Mouse (Mus musculus) embryo, embryonic 11.5 days (tissue): ENCODE measurements around the gene 1700001P01Rik.
A peak's percentile ranks its signal among the peaks of the same experiment; 100 is the strongest.

Experiments
- DNase-seq: peaks from one replicate; pipeline ENCODE4 v3.0.0-alpha.2; 2012; ENCODE audit warnings: low read depth, low spot score

The 1700001P01Rik gene

DNA sequence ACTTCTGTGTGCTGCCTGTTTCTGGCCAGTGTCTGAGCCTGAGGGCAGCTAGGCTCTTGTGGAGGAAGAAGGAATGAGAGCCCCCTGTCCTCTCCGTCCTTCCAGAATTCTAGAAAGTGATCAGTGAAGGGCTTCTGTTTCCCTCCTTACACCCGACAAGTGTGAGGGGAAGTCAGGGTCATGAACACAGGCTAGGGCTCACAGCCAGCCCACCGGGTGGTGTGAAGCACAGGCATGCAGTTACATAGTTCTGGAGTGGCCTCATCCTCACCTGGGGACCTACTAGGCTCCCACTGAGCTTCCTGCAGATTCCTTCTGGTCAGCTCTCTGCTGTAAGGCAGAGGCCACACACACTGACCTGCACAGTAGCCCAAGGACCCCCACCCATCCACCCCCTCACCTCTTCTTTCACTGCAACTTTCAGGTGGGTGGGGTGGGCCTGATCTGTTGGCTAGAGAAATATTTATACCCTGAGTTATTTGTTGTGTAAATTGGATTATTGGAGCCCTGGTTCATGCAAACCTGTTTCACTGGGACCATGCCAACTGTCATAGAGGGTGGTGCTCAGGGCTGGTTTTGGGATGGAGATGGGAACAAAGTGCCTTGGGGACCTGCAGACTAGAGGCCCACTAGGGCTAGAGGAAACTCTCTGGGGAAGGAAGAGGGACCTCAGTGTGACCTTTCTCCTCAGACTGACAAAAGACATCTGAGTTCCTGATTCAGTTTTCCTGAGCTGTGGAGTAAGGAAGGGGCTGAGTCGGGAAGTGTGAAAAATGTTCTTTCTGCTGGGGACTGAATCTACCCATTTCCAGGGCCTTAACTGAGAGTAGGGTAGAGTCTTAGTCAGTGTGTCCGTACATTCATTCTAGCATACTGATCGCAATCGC lies 33.8 kb upstream of the 1700001P01Rik start:
- DNase-seq = no peak

DNA sequence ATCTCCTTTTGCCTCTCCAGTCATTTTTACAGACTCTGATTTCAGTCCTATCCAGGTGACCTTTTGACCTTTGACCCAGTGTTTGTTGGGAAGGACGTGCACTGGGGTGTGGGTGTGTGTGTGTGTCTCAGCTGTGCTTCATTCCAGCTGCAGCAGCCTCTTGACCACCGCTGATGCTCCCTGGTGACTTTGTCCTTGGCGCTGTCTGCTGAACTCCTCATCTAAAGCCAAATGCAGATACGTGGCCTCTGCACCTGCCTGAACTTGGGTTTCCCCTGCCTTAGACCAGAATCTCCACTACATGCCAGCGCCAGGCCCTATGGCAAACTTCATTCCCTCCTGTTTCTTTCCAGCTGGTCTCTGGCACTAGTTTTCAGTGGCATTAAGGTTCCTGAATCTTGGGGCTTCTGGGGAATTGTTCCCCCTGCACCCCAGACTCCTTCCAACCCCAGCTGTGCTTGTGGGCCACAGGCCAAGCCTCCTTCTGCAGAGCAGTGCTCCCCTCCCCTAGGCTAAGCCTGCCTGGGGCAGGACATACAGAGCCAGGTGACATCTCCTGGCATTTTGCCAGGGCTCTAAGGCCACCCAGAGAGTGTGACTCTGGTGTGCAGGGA lies 33.0 kb upstream of the 1700001P01Rik start:
- DNase-seq = no peak

DNA sequence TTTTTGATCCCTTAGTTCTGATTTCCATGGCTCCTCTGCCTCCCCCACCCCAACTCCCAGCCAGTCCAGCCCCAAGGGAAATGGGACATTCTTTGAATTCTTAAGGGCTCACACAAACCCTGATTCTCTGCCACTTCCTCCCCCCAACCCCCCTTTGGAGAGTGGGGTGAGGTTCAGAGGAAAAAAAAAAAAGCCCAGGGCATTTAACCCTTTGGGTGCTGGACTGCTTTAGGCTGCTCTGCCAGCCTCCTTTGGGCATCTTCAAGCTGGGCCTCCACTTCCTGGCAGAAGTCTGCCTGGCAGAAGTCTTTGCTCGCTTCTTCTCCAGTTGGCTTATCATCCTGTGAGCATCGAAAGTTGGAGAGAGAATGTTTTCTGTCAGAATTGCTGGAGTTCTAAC lies 32.4 kb upstream of the 1700001P01Rik start:
- no peak for DNase-seq

DNA sequence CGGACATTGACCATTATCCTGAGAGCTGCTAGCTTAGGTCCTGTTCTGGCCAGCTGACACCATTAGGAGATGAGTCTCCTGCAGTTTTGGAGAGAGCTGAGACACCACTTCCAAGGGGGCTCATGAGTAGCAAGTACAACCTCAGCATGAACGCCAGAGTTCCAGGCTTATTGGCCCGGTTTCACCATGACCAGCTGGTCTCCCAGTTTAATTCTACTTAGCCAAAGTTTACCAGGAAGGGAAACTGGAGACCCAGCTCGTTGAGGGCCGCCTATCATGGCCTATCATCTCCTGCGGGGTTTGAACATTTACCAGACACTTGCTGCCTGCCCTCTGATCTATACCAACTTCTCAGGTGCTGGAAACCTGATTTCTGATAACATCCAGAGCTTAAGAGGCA lies 31.9 kb upstream of the 1700001P01Rik start:
- DNase-seq = no peak

DNA sequence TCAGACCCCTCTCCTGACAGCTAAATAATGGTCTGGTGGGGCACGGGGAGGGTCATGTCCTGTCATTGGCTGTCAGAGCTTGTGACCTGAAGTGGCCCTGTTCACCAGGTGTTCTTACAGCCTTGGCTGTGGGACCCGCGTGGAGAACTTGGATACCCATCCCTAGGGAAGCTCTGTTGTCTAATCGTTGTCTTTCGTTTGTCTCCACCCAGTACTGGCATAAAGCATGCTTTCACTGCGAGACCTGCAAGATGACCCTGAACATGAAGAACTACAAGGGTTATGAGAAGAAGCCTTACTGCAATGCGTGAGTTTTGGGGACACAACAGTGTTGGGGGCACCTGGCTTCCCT lies 30.9 kb upstream of the 1700001P01Rik start:
- no peak for DNase-seq

DNA sequence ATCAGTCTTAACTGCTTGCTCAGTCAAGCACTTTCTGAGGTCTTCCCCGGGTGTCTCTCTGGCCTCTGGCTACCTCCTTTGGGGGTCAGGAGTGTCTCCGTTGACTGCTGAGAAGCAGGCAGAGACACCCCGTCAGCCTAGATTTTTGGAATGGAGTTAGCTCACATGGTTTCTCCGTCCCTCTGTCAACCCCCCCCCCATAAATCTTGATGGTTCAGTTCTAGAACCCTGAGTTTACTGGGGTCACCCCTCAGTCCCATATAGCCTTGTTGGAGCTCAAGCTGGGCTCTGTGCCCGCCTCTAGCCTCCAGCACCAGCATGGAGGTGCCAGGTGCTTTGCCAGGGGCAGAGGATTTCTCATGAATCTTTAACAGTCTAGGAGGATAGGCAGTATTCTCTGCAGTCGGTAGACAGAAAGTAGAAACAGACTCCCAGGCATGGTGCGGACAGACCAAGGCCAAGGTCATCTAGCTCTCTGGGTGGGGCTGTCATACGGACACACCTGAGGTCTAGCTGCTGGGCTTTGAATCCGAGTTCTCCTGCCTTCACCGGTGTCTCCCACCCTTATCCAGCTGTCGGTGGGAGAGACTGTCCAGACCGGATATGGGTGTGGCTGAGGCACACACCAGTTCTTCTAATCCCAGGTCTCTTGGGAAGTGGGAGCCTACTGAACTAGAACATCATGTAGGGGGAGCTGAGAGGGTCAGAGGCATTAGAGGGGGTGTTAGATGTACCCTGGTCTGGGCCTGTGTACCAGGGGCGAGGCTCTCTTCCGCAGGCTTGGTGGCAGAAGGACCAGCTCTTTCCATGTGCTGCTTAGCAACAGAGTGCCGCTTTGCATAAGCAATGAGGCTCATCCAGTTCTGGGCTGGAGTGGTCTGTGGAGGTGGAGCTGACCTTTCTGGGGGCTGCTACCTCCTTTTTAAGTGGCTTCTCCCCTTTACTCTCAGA lies 30.2 kb upstream of the 1700001P01Rik start:
- no peak for DNase-seq

DNA sequence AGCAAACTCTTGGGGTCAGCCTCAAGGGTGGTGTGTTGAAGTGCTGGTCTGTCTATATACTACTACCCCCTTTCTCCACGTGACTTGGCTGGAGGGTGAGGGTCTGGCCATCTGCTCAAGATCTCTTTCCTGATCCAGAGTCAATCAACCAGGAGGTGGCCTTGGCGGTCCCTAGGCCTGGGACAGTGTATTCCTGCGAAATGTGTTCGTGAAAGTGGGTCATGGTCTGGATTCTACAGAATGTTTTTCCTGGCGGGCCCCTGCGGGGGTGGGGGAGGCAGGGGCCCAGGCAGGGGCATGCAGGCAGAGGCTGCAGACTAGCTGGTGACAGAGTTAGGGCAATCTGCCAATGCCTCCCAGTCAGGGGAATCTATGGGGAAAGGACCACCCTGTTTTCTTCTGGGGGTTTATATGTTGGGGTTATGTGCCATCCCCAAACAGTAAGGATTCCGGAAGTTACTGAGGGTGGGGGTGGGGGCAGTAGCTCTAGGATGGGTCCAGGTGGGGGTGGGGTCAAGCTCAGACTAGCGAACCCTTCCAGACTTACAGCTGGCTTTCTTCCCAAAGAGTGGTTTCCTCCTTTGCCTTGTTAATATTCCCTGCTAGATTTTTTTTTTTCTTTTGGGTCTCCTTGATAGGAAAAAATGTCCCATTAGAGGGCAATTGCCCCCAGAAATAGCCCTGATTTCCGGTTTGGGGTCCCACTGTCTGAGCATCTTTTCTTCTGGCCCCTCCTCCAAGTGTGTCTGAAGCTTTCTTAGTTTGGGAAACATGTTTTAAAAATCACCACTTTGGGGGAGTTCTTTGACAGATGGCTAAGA lies 29.3 kb upstream of the 1700001P01Rik start:
- no peak for DNase-seq

DNA sequence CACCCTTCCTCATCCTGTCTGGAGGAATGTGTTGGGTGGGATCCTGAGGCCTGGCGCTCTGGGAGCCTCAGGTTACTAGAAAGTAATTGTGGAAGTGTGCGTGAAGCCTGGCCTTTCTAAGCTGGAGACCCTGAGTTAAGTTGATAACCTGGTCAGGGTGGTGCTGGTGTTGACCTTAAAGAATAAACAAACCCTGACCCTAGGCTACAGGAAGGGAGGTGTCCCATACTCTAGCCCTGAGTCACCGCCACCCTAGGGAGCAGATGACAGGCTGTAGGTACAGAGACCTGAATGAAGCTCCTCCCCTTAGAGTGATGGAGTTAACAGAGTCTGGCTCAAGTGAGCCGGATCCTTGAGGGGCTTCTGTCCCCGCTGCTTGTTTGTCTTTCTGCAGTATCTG lies 28.1 kb upstream of the 1700001P01Rik start:
- DNase-seq = no peak

DNA sequence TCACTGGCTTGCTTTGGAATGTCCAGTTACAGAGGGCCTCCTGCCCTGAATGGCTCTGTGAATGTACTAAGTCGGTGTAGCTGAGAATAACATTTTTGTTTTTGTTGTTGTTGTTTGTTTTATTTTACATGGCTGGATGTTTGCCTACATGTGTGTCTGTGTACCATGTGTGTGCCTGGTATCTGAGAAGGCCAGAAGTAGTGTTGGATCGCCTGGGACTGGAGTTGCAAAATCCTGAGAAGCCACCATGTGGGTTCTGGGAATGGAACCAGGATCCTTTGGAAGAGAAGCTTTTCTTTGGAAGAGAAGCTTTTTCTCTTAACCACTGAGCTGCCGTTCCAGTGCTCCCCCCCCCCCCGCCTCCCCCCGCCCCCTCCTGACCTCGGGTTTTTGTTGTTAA lies 26.8 kb upstream of the 1700001P01Rik start:
- DNase-seq = no peak

DNA sequence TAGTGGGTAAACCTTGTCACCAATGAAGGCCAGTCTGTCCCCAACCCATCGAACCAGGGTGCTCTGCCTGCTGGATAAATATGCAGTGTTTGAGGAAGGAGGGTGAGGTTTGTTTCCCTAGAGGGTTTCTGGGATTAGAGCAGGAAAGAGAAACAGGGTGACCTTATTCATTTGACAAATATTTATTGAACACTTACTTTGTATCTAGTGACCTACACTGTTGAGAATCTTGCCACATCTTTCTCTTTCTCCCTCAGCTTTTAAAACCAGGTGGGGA lies 26.4 kb upstream of the 1700001P01Rik start:
- DNase-seq = no peak

DNA sequence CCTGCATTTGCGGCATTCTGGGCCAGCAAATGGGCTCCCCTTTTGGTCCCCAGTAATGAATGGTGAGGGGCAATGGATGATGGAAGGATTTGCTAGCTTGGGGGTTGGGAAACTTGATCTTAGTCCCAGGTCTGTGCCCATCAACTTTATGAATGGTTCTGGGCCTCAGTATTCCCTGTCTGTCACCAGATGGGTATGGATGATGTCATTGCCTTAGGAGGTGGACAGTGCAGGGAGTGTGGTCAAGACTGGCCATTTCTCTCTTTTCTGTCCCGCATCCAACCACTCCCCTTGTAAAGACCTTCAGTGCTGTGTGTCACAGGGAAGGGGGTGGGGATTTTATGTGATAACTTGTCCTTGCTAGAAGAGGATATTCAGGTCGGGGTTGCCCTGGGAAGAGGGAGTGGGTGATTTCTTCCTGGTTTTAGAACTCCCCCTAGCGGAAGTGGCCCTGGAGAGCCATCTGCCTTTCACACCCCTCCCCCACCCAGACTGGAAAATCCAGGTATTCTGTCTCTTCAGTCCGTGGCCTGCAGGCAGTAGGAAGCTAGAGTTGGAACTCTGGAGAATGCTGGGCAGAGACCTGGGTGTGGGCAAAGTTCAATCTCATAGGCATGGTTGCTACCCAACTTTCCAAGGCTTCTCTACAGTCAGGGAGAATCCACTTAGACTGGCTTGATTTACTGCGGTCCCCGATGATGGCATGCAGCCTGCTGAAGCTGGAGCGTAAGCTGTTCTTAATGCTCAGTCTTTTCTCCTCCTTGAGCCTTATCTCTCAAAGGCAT lies 25.9 kb upstream of the 1700001P01Rik start:
- no peak for DNase-seq

DNA sequence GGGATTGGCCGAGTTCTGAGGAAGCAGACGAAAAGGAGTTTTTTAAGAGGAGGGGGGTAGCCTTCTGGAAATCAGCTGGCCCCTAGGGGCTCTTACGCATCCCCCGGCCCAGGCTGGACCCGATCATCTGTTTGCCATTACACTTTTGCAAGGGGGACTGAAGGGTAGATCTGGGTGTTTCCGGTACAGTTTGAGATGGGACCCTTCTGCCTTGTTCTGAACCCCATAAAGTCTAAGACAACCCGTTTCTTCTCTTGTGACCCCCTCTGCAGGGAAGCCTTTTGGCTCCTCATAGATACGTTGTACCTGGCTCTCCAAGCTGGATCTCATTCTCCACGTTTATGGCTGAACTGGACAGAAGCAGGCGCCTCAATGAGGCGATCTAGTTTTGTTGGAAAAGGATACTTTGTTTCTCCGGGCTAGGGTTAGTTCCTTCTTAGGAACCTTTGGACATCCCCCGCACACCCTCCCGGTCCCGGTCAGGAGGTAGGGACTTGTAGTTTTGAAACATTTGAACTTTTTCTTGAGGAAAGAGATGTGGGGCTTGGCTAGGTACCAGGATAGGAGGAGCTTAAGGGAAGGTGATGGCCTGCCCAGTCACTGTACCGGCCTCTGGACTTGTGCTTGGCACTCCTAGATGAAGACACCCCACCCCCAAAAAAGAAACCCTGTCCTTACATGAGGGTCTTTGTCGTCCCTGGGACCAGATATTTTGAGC lies 25.1 kb upstream of the 1700001P01Rik start:
- no peak for DNase-seq

DNA sequence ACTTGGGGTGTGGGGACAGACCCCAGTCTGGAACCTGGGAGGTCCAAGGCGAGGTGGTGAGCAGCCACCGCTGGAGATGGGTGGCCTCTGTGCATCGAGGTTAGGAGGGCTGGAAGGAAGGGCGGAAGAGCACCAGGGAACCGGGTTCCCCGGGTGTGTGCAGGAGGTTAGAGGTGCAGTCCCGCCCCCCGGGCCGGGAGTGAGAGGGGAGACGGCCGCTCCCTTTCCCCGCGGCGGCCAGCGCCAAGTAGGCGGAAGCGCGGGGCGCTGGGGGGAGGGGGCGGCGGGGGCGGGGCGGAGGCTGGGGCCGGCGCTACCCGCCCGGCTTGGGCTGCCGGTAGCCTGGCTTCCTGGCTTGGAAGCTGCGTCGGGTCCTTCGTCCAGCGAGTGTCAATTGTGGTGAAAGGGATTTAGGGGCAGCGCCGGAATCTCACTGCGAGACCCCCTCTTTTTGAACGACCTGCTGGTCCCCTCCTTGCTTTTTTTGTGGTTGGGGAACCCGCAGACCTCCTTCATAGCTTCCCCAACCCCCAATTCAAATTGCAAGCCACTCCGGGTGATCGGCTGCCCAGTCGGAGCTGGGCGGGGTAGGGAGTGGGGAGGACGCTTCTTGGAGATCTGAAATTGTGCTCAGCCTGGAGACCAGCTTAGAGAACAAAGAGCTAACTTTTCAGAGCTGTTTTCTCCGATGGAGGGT lies 24.4 kb upstream of the 1700001P01Rik start:
- no peak for DNase-seq

DNA sequence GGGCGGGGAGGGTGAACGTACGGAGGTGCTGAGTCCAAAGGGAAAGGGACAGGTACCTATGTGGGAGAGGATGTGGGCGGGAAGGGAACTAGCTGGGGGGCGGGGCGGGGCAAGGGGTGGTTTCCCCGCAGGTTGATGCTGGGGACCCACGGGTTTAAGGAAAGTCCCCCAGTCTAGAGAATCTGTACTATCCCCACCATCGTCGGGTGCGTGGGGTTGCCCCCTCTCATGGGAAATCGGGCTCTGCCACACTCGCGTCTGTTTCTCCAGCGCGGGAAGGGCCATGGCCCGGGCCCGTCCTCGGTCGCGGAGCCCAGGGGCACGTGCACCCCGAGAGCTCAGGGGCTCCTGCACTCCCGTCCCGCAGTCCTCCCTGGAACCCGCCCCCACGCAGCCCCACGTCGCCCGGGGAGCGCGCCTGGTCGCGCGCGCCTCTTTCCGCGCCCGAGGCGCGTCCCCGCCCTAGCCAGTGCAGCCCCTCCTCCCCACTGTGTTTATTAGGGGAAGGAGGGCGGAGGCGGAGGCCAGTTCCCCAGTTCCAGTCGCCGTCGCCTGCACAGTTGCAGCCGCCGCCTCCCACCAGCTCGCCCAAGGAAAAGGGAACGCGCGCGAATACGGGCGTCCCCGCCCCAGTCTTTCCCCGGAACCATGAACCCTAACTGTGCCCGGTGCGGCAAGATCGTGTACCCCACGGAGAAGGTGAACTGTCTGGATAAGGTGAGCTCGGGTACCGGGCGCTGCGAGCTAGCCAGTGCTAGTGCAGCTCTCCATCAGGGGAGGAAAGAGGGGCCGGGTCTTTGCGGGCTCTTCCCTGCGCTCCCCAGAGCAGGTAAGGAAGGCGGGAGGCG lies 23.7 kb upstream of the 1700001P01Rik start:
- peak; percentile 65 for DNase-seq

DNA sequence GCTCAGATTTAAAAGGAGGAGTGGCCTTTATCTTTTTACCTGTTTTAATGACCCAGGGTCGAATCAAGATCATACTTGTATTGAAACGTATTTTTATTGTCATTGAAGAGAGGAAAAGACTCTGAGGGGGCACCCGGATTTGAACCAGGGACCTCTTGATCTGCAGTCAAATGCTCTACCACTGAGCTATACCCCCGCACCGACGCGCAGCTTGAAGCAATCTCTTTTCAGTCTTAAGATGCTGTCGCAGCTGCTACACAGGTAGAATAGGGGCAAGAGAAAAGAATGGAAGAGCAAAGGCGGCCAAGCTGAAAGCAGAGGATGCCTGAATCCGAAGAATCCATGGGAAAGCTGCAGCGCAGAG lies 23.0 kb upstream of the 1700001P01Rik start, which contains the start of gene Lasp1:
Gene Lasp1, plus strand, starts transcription at position 219 of the 364 bp plus-strand sequence.
- DNase-seq = peak; percentile 78

DNA sequence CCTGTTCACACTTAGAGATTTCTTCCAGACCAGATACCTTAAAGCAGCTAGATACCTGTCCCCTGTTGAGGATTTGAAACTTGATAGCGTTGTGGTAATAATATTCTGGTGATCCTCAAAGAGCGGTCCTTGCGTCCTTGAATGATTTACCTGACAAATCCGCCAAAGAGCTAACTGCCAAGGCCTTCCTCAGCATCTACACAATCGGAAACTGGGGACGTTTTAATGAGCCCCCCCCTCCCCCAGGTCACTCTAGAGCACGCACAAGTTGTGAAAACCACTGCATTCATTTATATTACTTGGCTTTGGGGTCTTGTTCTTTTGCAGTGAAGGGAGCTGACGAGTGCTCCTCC lies 22.3 kb upstream of the 1700001P01Rik start:
- no peak for DNase-seq

DNA sequence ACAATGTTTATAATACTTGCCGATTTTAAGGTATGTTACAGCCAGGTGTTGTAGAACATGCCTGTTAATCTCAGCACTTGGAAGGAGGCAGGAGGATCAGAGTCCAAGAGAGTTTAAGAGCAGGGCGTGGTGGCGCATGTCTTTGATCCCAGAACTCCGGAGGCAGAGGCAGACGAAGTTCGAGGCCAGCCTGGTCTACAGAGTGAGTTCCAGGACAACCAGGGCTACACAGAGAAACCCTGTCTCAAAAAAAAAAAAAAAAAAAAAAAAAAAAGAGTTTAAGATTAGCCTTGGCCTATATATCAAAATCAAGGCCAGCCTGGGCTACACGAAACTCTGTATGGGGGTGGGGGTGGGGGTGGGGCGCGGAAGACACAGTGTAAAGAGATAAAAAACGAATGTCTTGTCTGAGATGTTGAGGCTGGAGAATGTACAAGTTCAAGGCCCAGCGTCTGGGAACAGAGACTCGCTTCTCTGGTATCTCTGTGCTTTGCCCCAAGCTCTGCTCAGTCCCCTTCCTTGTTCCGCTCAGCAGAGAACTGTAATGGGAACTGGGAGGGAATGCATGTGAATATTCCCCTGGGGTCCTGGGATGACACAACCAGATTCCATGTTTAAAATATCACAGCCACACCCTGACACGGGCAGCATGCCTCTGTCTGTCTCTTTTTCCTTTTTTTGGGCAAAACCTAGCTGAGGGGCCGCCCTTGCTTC lies 21.8 kb upstream of the 1700001P01Rik start:
- no peak for DNase-seq

DNA sequence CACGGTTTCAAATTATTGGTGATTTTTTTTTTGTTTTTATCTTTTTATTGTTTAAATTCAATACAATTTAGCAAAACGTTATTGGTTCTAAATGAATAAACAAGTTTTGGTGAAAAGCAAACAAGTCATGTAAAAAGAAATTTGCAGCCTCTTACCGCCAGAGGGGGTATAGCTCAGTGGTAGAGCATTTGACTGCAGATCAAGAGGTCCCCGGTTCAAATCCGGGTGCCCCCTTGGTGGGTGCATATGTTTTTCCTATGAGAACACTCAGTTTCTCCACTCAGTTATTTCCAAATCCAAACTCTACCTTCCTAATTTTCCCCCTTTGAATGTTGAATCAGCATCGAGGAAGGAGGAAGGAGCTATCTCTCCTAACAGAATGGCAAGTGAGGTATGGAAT lies 21.2 kb upstream of the 1700001P01Rik start:
- no peak for DNase-seq
